Mouse (Mus musculus): ENCODE measurements at regions not wholly inside any gene's neighbourhood (a gene's known extent, or its start where the extent isn't known, plus 50 kb on each side); places are given as distances from the start of the nearest gene placed in this dataset.

DNA sequence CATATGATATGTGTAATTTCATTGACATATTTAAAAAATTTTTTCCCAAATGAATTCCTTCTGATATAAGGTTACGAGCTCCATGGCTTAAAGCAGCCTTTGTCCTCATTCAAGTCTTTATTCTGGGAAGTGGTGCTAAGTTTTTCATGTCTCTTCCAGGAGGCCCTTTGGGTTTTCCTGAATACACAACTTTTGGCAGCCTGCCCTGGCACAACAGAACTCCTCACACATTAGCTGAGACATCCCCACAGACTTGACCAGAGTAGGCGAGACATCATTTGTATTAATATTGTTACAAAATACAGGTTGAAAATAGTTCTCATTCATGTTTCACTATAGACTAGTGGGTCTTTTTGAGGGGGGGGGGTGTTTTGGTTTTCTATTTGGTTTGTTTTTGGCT lies 2565.9 kb upstream of the Gm7489 start:
- TF ChIP-seq CTCF (IDR thresholded peaks at IDR 0.05; ENCODE audit: borderline replicate concordance, insufficient read depth, low read length), result no peak
- TF ChIP-seq POLR2A (IDR thresholded peaks at IDR 0.05; ENCODE audit: low read depth, low read length), result no peak

All from embryonic fibroblast, embryonic 13.5 days (primary cell).